In the genomic region with DNA sequence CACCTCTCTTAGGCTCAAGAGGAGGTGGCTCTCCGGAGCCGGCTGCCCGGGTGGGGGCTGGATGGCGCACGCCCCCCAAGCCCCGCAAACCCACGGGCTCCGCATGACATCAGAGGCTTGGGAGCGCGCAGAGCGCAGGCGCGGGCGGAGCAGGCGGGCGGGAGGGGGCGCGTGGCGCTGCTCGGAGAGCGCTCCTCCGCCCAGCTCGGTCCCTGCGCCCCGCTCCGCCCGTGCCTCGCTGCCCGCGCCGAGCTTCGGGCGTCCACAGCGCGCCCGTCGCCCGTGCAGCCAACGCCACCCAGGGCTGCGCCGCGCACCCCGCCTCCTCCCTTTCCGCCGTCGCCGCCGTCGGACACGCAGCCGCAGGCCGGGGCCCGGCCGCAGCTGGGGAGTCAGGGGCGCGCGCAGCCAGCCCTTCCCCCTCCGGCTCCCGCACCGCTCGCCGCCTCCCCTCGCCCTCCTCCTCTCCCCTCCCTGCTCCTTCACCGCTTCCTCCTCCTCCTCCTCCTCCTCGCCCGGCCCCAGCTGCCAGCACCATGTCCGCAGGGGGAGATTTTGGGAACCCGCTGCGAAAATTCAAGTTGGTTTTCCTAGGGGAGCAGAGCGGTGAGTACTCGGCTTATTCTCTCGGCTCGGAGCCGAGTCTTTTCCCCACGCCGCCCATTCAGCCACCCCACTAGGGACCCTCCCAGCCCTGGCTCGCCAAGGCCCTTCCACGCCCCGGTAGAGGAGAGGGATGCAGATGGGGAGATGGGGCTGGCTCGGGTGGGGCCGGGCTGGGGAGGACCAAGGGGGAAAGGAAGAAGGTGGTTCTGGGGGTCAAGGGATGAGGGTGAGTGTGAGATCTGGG, we compare ENCODE assay signal across 8 mouse cellular contexts. TPM values are rescaled to one million over a fixed set of nuclear protein-coding genes. Genes with fewer than 3 reads are reported as not detected.
DNase-seq lines count a peak whose midpoint lies in the region; ATAC-seq and TF ChIP-seq lines count a peak whose summit lies in the region.

A gene (plus strand): TSS at position 167 of the 850 bp plus-strand sequence.

- peak within 1 kb of the TSS; percentile 57 for H3K4me3 ChIP-seq in intestine, postnatal 0 days (ENCODE audit: low read depth, low read length)
- H3K4me3 ChIP-seq in myocyte, result peak within 1 kb of the TSS; percentile 19
- peak within 1 kb of the TSS; percentile 92 for H3K4me3 ChIP-seq in thymus, adult 2 months (ENCODE audit: control insufficient read depth, insufficient read depth, low read length)

- 0 out of 2 replicates have a peak, but pooled peaks cover 3% of the 10 kb centered on the region for H3K4me1 ChIP-seq in intestine, postnatal 0 days (replicated peaks; ENCODE audit: control insufficient read depth, insufficient read depth, low read length)
- H3K4me1 ChIP-seq in thymus, adult 2 months (replicated peaks; ENCODE audit: control insufficient read depth, insufficient read depth, low read length), result peaks cover 34% of the 10 kb centered on the region

- peaks cover 33% of the 10 kb centered on the region for H3K27me3 ChIP-seq in intestine, postnatal 0 days (replicated peaks; ENCODE audit: control insufficient read depth, insufficient read depth, low read length)
- peaks cover 11% of the 10 kb centered on the region for H3K27me3 ChIP-seq in myocyte (ENCODE audit: control insufficient read depth, insufficient read depth, insufficient read length)
- no peaks in the 10 kb centered on the region for H3K27me3 ChIP-seq in thymus, adult 2 months (ENCODE audit: control insufficient read depth, insufficient read depth, low read length)

- no peaks in the 10 kb centered on the region for H3K36me3 ChIP-seq in intestine, postnatal 0 days (ENCODE audit: control insufficient read depth, insufficient read depth)
- H3K36me3 ChIP-seq in myocyte (ENCODE audit: control insufficient read depth, insufficient read depth), result no peaks in the 10 kb centered on the region
- no peaks in the 10 kb centered on the region for H3K36me3 ChIP-seq in thymus, adult 2 months (ENCODE audit: control insufficient read depth, insufficient read depth, low read length)

- no peaks in the 10 kb centered on the region for H3K9me3 ChIP-seq in intestine, postnatal 0 days (ENCODE audit: control insufficient read depth)

- no peak for TF ChIP-seq CTCF in intestine, postnatal 0 days (IDR thresholded peaks at IDR 0.05; ENCODE audit: low read depth)
- TF ChIP-seq CTCF in thymus, adult 2 months (IDR thresholded peaks at IDR 0.05; ENCODE audit: borderline replicate concordance, control insufficient read depth, extremely low read depth, insufficient read depth, low read length, poor library complexity), result 0 out of 2 replicates have a peak, but pooled peaks have one; percentile 11

- peak within 1 kb of the TSS; percentile 95 for H3K4me2 ChIP-seq in intestine, postnatal 0 days (replicated peaks; ENCODE audit: low read depth)
- peak within 1 kb of the TSS; percentile 80 for H3K4me2 ChIP-seq in myocyte (ENCODE audit: low read depth)

- 0% methylated on average over 54 of the region's 81 CpGs for WGBS in intestine, postnatal 0 days
- under 1% methylated on average over 68 of the region's 81 CpGs for WGBS in thymus, adult 2 months

- TF ChIP-seq POLR2A in myocyte (IDR thresholded peaks at IDR 0.05; ENCODE audit: insufficient read length, low read depth), result peak; percentile 57
- TF ChIP-seq POLR2A in thymus, adult 2 months (IDR thresholded peaks at IDR 0.05; ENCODE audit: control insufficient read depth, extremely low read depth, insufficient read depth, low read length, poor library complexity), result 0 out of 2 replicates have a peak, but pooled peaks have one; percentile 38

- H3K79me2 ChIP-seq in myocyte (ENCODE audit: control insufficient read depth, insufficient read depth), result no peaks in the 10 kb centered on the region

- DNase-seq in layer of hippocampus, adult 11-12 months (ENCODE audit: low spot score), result peak; percentile 68
- no peak for DNase-seq in layer of hippocampus, adult 9-10 months (ENCODE audit: low spot score)
- peak; percentile 86 to 90 for DNase-seq in cerebellum, postnatal 14 days
- peak; percentile 43 for DNase-seq in gastrocnemius, postnatal 10 days
- DNase-seq in liver, result peak; percentile 25
- peak; percentile 16 for DNase-seq in thymus, adult 2 months

- H3K27ac ChIP-seq in intestine, postnatal 0 days (ENCODE audit: low read depth, low read length), result no peak within 1 kb of the TSS
- peak within 1 kb of the TSS; percentile 69 for H3K27ac ChIP-seq in thymus, adult 2 months (ENCODE audit: control insufficient read depth, insufficient read depth, low read length)

- H3K9ac ChIP-seq in intestine, postnatal 0 days (ENCODE audit: low read depth, low read length), result peak within 1 kb of the TSS; percentile 50; the same call in 1 of the 2 replicates

- peak within 1 kb of the TSS; percentile 69 for H3ac ChIP-seq in myocyte (ENCODE audit: control insufficient read depth, insufficient read length)

- peak; percentile 40 for ATAC-seq in intestine, postnatal 0 days

TF ChIP-seq in myocyte, 11 proteins besides CTCF, POLR2A, EP300 and RAD21:
- TF ChIP-seq MYOG (IDR thresholded peaks at IDR 0.05; ENCODE audit: control insufficient read depth in 1 of 3, insufficient read depth in 1 of 3, insufficient read length in 2 of 3, low read depth in 2 of 3), result peak in 1 of 3 experiments; percentile 4
- TF ChIP-seq TCF3 (IDR thresholded peaks at IDR 0.05; ENCODE audit: insufficient read length, low read depth), result no peak
- peak in 1 of 3 experiments; percentile 23 for TF ChIP-seq MYOD1 (IDR thresholded peaks at IDR 0.05; ENCODE audit: control insufficient read depth in 1 of 3, insufficient read length in 2 of 3, low read depth in 2 of 3)

RNA-seq across cellular contexts. Expression of the gene that starts here (rescaled TPM):
- 1 to 10 TPM; 1.2 to 1.9 TPM for total RNA-seq in gastrocnemius, postnatal 10 days (2021)
- 3.7 and 4.3 TPM in 2 replicates for polyA plus RNA-seq in intestine, postnatal 0 days (2015; fragmentation: Nextera tagmentation; extraction: Ambion mirVana)
- polyA plus RNA-seq in myocyte (2012; fragmentation: generic; extraction: Trizol), result 2.4 TPM
- 4.7 and 8.1 TPM in 2 replicates for polyA plus RNA-seq in thymus, adult 2 months (2012; rRNA removed)

Comparison
In these comparisons a context has a peak if more than half of its experiments do, and no peak if none do; other contexts are left out.
1. H3K4me3 ChIP-seq: peak in every context shown above with its lines; median percentile 92 in thymus, adult 2 months; 57 in intestine, postnatal 0 days; 19 in myocyte.